Mouse (Mus musculus) lung, adult 10 weeks (tissue): ENCODE results near the gene Gm6370. TPM values are rescaled to one million over a fixed set of nuclear protein-coding genes. Genes with fewer than 3 reads are reported as not detected.

ENCODE experiments used
- polyA plus RNA-seq: library from polyadenylated mRNA; stranded (reverse); fragments of 350-450 nt; fragmentation: Illumina TruSeq; extraction: RNeasy Lipid Tissue Mini Kit (QIAGEN cat#74804); gene quantifications from one replicate; pipeline ENCODE4 v1.2.3, GENCODE M21; 2014; ENCODE audit warnings: low read depth, low replicate concordance; ENCODE audit not compliant: insufficient read depth

Gm6370 gene
- not detected for polyA plus RNA-seq

GRCm38 (mm10) chr5:146491063-146491462, at the start of gene Gm6370:
Gene Gm6370, plus strand, starts transcription at chr5:146491363.

GRCm38 (mm10) chr5:146481665-146482064, 9.5 kb upstream of the Gm6370 start, which contains the start of gene Gm6408:
Gene Gm6408, plus strand, starts transcription at chr5:146481965.

GRCm38 (mm10) chr5:146502099-146502498, 10.9 kb downstream of the Gm6370 start, which contains the start of gene 4930449I24Rik:
Gene 4930449I24Rik, plus strand, starts transcription at chr5:146502399.

GRCm38 (mm10) chr5:146513823-146514222, 22.7 kb downstream of the Gm6370 start, which contains the start of gene Gm3402:
Gene Gm3402, plus strand, starts transcription at chr5:146514123.

GRCm38 (mm10) chr5:146525501-146525900, 34.3 kb downstream of the Gm6370 start, which contains the start of gene Gm3404:
Gene Gm3404, plus strand, starts transcription at chr5:146525801.

GRCm38 (mm10) chr5:146537347-146537746, 46.2 kb downstream of the Gm6370 start, which contains the start of gene Gm3409:
Gene Gm3409, plus strand, starts transcription at chr5:146537647.

Other genes starting within 250 kb of the Gm6370 start
- 3.6 TPM for gene Wasf3, start 106.4 kb upstream of the Gm6370 start, polyA plus RNA-seq
- not detected for gene Gm6408, start 9.4 kb upstream of the Gm6370 start, polyA plus RNA-seq
- gene 4930449I24Rik, start 11.0 kb downstream of the Gm6370 start, polyA plus RNA-seq: not detected
- not detected for gene Gm3402, start 22.8 kb downstream of the Gm6370 start, polyA plus RNA-seq
- gene Gm3404, start 34.4 kb downstream of the Gm6370 start, polyA plus RNA-seq: not detected
- not detected for gene Gm3409, start 46.3 kb downstream of the Gm6370 start, polyA plus RNA-seq
- not detected for gene Gm3415, start 64.8 kb downstream of the Gm6370 start, polyA plus RNA-seq
- not detected for gene Gpr12, start 93.9 kb downstream of the Gm6370 start, polyA plus RNA-seq